Mouse (Mus musculus) CH12.LX (cell line): Measurements from ENCODE around the gene Olfr2. TPM values are rescaled to one million over a fixed set of nuclear protein-coding genes. Genes with fewer than 3 reads are reported as not detected.

Experiments used
- DNase-seq: peaks from one replicate; pipeline ENCODE4 v3.0.0-alpha.2; 2013; ENCODE audit errors: extremely low read depth
- H3K27ac ChIP-seq: 2 replicates; pipeline ENCODE4 v1.5.1; 2012; ENCODE audit warnings: low read depth, mild to moderate bottlenecking, control low read depth, moderate library complexity; ENCODE audit not compliant: insufficient read depth
- H3K27me3 ChIP-seq: replicated peaks from 2 replicates; pipeline ENCODE3; 2012; ENCODE audit warnings: inconsistent platforms
- H3K36me3 ChIP-seq, 2 experiments: replicated peaks in 1 of 2; 2 replicates each; pipeline versions ENCODE3 to v1.6.1; 2012; ENCODE audit warnings: inconsistent platforms in 1 of 2, low read length in 1 of 2, mild to moderate bottlenecking in 1 of 2, mixed read lengths in 1 of 2, moderate library complexity in 1 of 2; ENCODE audit not compliant: control insufficient read depth in 1 of 2, insufficient read depth in 1 of 2
- H3K4me1 ChIP-seq, 2 experiments: 2 replicates each; pipeline ENCODE4 v1.6.1; 2012; ENCODE audit warnings: inconsistent platforms in 1 of 2, moderate library complexity in 1 of 2; ENCODE audit not compliant: insufficient read depth in 2 of 2, control insufficient read depth in 1 of 2
- H3K4me2 ChIP-seq: 2 replicates; pipeline ENCODE4 v1.6.1; 2012; ENCODE audit warnings: low read depth, mild to moderate bottlenecking, control low read depth; ENCODE audit not compliant: poor library complexity, insufficient read depth, severe bottlenecking
- H3K4me3 ChIP-seq, 3 experiments: fragments of 150-350 bp in 1 of 3; sonication (generic) in 1 of 3; replicated peaks in 1 of 3; 2 replicates each; pipeline versions ENCODE3 to v1.5.1; 2011 to 2012; ENCODE audit warnings: low read depth in 2 of 3, low read length in 2 of 3, mild to moderate bottlenecking in 2 of 3, moderate library complexity in 2 of 3, control low read depth in 1 of 3, improper control_type of control experiment in 1 of 3, inconsistent platforms in 1 of 3, mixed read lengths in 1 of 3; ENCODE audit not compliant: poor library complexity in 1 of 3
- H3K79me2 ChIP-seq: replicated peaks from 2 replicates; pipeline ENCODE4 v1.6.1; 2012; ENCODE audit warnings: mild to moderate bottlenecking, moderate library complexity; ENCODE audit not compliant: control insufficient read depth, poor library complexity, insufficient read depth, severe bottlenecking; ENCODE audit errors: extremely low read depth
- H3K9ac ChIP-seq: 2 replicates; pipeline ENCODE4 v1.6.1; 2012; ENCODE audit warnings: low read depth, mild to moderate bottlenecking, control low read depth, moderate library complexity; ENCODE audit not compliant: insufficient read depth
- H3K9me3 ChIP-seq: replicated peaks from 2 replicates; pipeline ENCODE3; 2012; ENCODE audit warnings: low read length, inconsistent platforms, mixed read lengths
- BHLHE40 ChIP-seq: IDR thresholded peaks from 2 replicates; pipeline ENCODE4 v1.6.1; 2011; ENCODE audit warnings: mild to moderate bottlenecking, low read depth, low read length, improper control_type of control experiment
- CHD1 ChIP-seq: IDR thresholded peaks from 2 replicates; pipeline ENCODE4 v1.6.1; 2012; ENCODE audit warnings: low read depth, low read length, improper control_type of control experiment, inconsistent platforms
- CHD2 ChIP-seq: IDR thresholded peaks from 2 replicates; pipeline ENCODE4 v1.6.1; 2011; ENCODE audit warnings: low read length, improper control_type of control experiment
- CTCF ChIP-seq, 2 experiments: IDR thresholded peaks in 1 of 2; conservative IDR thresholded peaks in 1 of 2; 2 replicates each; pipeline ENCODE4 v1.5.1; 2011 to 2012; ENCODE audit warnings: low read depth in 2 of 2, low read length in 2 of 2, improper control_type of control experiment in 1 of 2, inconsistent platforms in 1 of 2, mild to moderate bottlenecking in 1 of 2, moderate library complexity in 1 of 2
- ELF1 ChIP-seq: IDR thresholded peaks from 2 replicates; pipeline ENCODE4 v1.6.1; 2014; ENCODE audit warnings: low read depth, mild to moderate bottlenecking, inconsistent platforms, low read length, improper control_type of control experiment
- ETS1 ChIP-seq: conservative IDR thresholded peaks from 2 replicates; pipeline ENCODE4 v1.6.1; 2012; ENCODE audit warnings: low read depth, mild to moderate bottlenecking, inconsistent platforms, low read length, improper control_type of control experiment, moderate library complexity
- GABPA ChIP-seq: IDR thresholded peaks from 2 replicates; pipeline ENCODE4 v1.6.1; 2012; ENCODE audit warnings: low read depth, low read length, improper control_type of control experiment, inconsistent platforms; ENCODE audit not compliant: insufficient replicate concordance
- HCFC1 ChIP-seq: IDR thresholded peaks from 2 replicates; pipeline ENCODE4 v1.6.1; 2012; ENCODE audit warnings: low read depth, mild to moderate bottlenecking, inconsistent platforms, low read length, improper control_type of control experiment
- IRF4 ChIP-seq: IDR thresholded peaks from 2 replicates; pipeline ENCODE4 v1.6.1; 2014; ENCODE audit warnings: low read depth, mild to moderate bottlenecking, inconsistent platforms, low read length, improper control_type of control experiment
- JUND ChIP-seq: conservative IDR thresholded peaks from 2 replicates; pipeline ENCODE4 v1.6.1; 2011; ENCODE audit warnings: low read depth, low read length, improper control_type of control experiment
- KAT2A ChIP-seq: IDR thresholded peaks from 2 replicates; pipeline ENCODE4 v1.6.1; 2012; ENCODE audit warnings: low read length, improper control_type of control experiment, inconsistent platforms; ENCODE audit not compliant: insufficient replicate concordance
- MAZ ChIP-seq: IDR thresholded peaks from 2 replicates; pipeline ENCODE4 v1.6.1; 2012; ENCODE audit warnings: low read depth, mild to moderate bottlenecking, inconsistent platforms, low read length, improper control_type of control experiment, moderate library complexity
- MEF2A ChIP-seq: IDR thresholded peaks from 2 replicates; pipeline ENCODE4 v1.6.1; 2014; ENCODE audit warnings: low read depth, mild to moderate bottlenecking, inconsistent platforms, low read length, improper control_type of control experiment, borderline replicate concordance
- MYC ChIP-seq: IDR thresholded peaks from 2 replicates; pipeline ENCODE4 v1.6.1; 2011; ENCODE audit warnings: low read depth, mild to moderate bottlenecking, improper control_type of control experiment, low read length
- NELFE ChIP-seq: IDR thresholded peaks from 2 replicates; pipeline ENCODE4 v1.6.1; 2011; ENCODE audit warnings: low read depth, low read length, improper control_type of control experiment
- POLR2A ChIP-seq: IDR thresholded peaks from 2 replicates; pipeline ENCODE4 v1.6.1; 2011; ENCODE audit warnings: low read depth, mild to moderate bottlenecking, improper control_type of control experiment, low read length
- RAD21 ChIP-seq: IDR thresholded peaks from 2 replicates; pipeline ENCODE4 v1.6.1; 2011; ENCODE audit warnings: low read depth, mild to moderate bottlenecking, low read length, improper control_type of control experiment, moderate library complexity
- RCOR1 ChIP-seq: conservative IDR thresholded peaks from 2 replicates; pipeline ENCODE4 v1.6.1; 2012; ENCODE audit warnings: low read depth, mild to moderate bottlenecking, inconsistent platforms, low read length, improper control_type of control experiment
- SIN3A ChIP-seq: IDR thresholded peaks from 2 replicates; pipeline ENCODE4 v1.6.1; 2012; ENCODE audit warnings: low read length, improper control_type of control experiment, inconsistent platforms
- TCF12 ChIP-seq: IDR thresholded peaks from 2 replicates; pipeline ENCODE4 v1.6.1; 2014; ENCODE audit warnings: low read depth, mild to moderate bottlenecking, inconsistent platforms, low read length, improper control_type of control experiment
- UBTF ChIP-seq: IDR thresholded peaks from 2 replicates; pipeline ENCODE4 v1.6.1; 2012; ENCODE audit warnings: low read depth, mild to moderate bottlenecking, inconsistent platforms, low read length, improper control_type of control experiment, moderate library complexity
- USF1 ChIP-seq: IDR thresholded peaks from 2 replicates; pipeline ENCODE4 v1.6.1; 2014; ENCODE audit warnings: low read depth, mild to moderate bottlenecking, inconsistent platforms, low read length, improper control_type of control experiment
- ZC3H11A ChIP-seq: IDR thresholded peaks from 2 replicates; pipeline ENCODE4 v1.6.1; 2012; ENCODE audit warnings: low read depth, mild to moderate bottlenecking, inconsistent platforms, low read length, improper control_type of control experiment
- dilution Hi-C: fragments of 300-500 bp; cut with MboI; formaldehyde crosslinking; loops from 2 replicates; pipeline ENCODE4 v1.14.3; 2020; ENCODE audit warnings: low sequenced_read_pairs; ENCODE audit not compliant: extremely low pct_unique_long_range_greater_than_20kb, extremely low pct_ligation_motif_present
- in situ Hi-C: fragments of 300-500 bp; cut with MboI; formaldehyde crosslinking; loops from 3 replicates; pipeline ENCODE4 v1.14.3; 2019; ENCODE audit warnings: low sequenced_read_pairs, low pct_ligation_motif_present, low pct_unique_long_range_greater_than_20kb, mixed read lengths
- polyA plus RNA-seq: library from polyadenylated mRNA; unstranded; fragments of >175 nt; gene quantifications from 2 replicates; pipeline ENCODE4 v1.2.1, GENCODE M21; 2012; ENCODE audit warnings: low read depth; ENCODE audit not compliant: insufficient read length
- total RNA-seq, 2 experiments: library from RNA; depleted of rRNA; stranded (reverse); fragments of 300-350 nt in 1 of 2; fragments of >200 nt in 1 of 2; gene quantifications; 2 replicates each; pipeline ENCODE4 v1.2.3; 2012 to 2014

Gene Olfr2
- total and polyA plus RNA-seq, 3 experiments, result not detected

- Histone ChIP-seq H3K27ac (no peak within 1 kb of the TSS), H3K27me3 (no peaks in the 10 kb centered on the region), H3K4me2 (no peak within 1 kb of the TSS), H3K4me3 (no peak within 1 kb of the TSS), H3K9me3 (no peaks in the 10 kb centered on the region), H3K9ac (no peak within 1 kb of the TSS), H3K79me2 (no peaks in the 10 kb centered on the region), H3K4me1 (no peaks in the 10 kb centered on the region), H3K36me3 (no peaks in the 10 kb centered on the region)
- TF ChIP-seq USF1, result no peak
- TF ChIP-seq POLR2A, result no peak
- TF ChIP-seq MEF2A, result no peak
- TF ChIP-seq IRF4, result no peak
- no peak for TF ChIP-seq UBTF
- no peak for TF ChIP-seq TCF12
- no peak for TF ChIP-seq KAT2A
- TF ChIP-seq CHD1, result no peak
- TF ChIP-seq JUND, result no peak
- TF ChIP-seq CHD2, result no peak
- no peak for TF ChIP-seq BHLHE40
- no peak for TF ChIP-seq ZC3H11A
- TF ChIP-seq ELF1, result no peak
- TF ChIP-seq ETS1, result no peak
- TF ChIP-seq RCOR1, result no peak
- TF ChIP-seq MYC, result no peak
- DNase-seq, result no peak
- dilution Hi-C loops, result no loop called here
- in situ Hi-C loops, result no loop called here
Measured at GRCm38 (mm10) chr7:107030874-107031273, 25.0 kb upstream of the Olfr2 start, which contains the start of gene Olfr713. TSS of gene Olfr713 (plus strand) at chr7:107031174.

GRCm38 (mm10) chr7:107004169-107004568 lies 1.7 kb downstream of the Olfr2 start:
- Histone ChIP-seq H3K36me3 (no peaks in the 10 kb centered on the region), H3K9ac (no peak overlapping the region), H3K9me3 (no peaks in the 10 kb centered on the region), H3K27me3 (no peaks in the 10 kb centered on the region), H3K27ac (no peak overlapping the region), H3K4me1 (no peaks in the 10 kb centered on the region), H3K79me2 (no peaks in the 10 kb centered on the region), H3K4me2 (no peak overlapping the region), H3K4me3 (no peak overlapping the region)
- dilution Hi-C loops, result no loop called here
- no peak for DNase-seq
- TF ChIP-seq RCOR1, result no peak
- TF ChIP-seq CTCF (conservative IDR thresholded peaks at IDR 0.05 in 1 of 2, IDR thresholded peaks at IDR 0.05 in 1 of 2; ENCODE audit: low read depth in 2 of 2, low read length in 2 of 2), result no peak
- no peak for TF ChIP-seq JUND
- TF ChIP-seq GABPA, result no peak
- TF ChIP-seq NELFE, result no peak
- TF ChIP-seq MEF2A, result no peak
- no peak for TF ChIP-seq RAD21
- TF ChIP-seq CHD1, result no peak
- TF ChIP-seq HCFC1, result no peak
- TF ChIP-seq ETS1, result no peak
- TF ChIP-seq MAZ, result no peak
- no peak for TF ChIP-seq SIN3A
- in situ Hi-C loops, result no loop called here
